Mouse (Mus musculus) CD4-positive helper T cell, adult 2 months (primary cell): Measurements from ENCODE around the gene Lgr5.

ENCODE experiments used
- DNase-seq: peaks from one replicate; pipeline ENCODE4 v3.0.0-alpha.2; 2012; ENCODE audit warnings: low read depth, missing footprints, low spot score

Lgr5 gene

DNA sequence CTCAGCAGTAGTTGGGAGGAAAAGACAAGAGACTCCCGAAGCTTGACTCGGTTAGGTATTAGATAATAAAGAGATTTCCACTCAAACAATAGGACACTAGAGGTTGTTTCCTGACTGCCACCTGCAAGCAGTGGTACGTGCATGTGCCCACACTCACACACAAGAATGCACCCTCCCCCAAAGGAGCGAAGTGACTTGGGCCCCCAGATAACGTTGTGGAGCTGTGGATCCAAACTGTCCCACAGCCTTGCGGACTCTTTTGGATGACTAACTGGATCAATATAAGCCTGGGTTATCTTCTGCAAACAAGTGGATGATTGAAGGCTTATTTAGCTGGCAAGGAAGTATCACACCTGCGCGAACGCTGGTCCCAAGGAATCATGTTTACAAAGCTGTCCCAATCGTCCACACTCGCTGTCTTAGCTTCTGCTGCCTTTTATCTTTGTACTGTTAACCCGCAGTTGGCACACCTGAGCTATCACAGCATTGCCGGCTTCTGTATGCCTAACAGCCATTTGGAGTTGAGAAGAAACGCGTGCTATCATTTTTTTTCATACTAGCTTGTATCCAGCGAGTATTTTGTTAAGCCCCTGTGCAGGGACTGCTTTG lies 81.8 kb downstream of the Lgr5 start:
- no peak for DNase-seq

DNA sequence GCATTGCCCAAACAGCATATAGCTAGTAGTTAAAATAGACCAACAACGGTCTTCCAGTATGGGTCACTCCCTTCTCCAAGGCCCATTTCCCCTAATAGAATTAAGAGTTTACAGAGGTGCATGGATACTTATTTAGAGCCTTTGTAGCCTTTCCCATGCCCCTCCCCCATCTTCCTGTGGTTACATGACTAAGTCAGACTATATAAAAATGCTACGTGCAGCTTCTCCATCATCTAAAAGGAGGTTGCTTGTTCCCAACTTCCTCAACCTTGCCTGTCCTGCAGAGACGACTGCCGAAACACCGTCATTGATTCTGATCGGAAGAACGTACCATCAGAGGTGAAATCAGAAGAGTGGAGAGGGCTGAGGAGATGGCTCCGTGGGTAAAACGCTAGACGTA lies 82.4 kb downstream of the Lgr5 start:
- DNase-seq, result no peak

DNA sequence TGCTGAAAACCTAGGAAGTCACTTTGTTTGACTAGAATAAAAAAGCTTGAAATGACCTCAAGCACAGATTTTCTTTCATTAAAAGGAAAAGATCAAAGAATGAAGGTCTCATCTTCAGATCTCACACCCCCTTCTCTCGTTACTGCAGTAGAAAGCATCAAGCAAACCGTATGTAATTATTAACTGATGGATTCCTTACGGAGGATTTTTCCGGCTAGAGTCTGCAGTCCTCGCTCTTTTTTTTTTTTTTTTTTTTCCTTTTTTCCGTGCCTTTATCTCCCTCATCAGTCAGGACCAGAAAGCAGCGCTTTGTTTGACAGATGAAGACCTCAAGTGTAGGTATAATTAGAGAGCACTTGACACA lies 93.8 kb downstream of the Lgr5 start:
- no peak for DNase-seq

DNA sequence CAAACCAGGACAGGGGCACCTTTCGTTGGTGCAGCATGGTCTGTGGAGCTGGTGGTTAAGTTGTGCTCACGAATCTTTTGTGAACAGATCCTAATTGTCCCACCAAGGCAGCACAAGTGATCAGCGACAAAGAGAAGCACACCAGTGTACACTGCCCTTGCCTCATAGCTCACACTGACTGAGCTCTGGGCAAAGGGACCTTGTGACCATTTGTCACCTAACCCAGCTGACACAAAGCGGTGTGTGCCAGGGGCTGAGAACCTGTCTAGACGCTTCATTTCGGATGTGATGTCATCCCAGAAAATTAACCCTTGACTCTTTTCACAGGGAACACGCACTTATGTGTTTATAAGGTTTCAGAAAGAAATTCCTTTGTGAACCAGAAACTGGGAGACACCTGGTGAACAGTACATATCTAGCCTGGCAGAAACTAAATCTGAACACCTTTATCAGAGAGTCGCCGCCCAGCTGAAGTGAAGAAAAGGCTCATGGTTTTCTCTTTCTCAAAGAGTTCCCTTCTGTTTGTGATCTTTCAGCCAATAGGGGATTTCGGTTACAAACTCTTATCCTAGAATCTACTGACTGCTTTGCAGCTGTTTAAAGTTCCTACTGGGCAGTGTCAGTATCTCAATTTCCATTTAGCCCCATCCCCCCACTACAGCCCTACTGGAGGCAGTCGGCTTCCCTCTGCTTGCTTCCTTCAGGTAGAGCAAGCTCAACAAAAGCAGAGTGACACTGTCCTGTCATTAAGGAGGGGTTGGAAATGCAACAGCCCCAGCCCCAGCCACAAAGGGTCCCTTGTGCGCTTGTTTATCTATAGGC lies 94.4 kb downstream of the Lgr5 start:
- DNase-seq, result no peak

DNA sequence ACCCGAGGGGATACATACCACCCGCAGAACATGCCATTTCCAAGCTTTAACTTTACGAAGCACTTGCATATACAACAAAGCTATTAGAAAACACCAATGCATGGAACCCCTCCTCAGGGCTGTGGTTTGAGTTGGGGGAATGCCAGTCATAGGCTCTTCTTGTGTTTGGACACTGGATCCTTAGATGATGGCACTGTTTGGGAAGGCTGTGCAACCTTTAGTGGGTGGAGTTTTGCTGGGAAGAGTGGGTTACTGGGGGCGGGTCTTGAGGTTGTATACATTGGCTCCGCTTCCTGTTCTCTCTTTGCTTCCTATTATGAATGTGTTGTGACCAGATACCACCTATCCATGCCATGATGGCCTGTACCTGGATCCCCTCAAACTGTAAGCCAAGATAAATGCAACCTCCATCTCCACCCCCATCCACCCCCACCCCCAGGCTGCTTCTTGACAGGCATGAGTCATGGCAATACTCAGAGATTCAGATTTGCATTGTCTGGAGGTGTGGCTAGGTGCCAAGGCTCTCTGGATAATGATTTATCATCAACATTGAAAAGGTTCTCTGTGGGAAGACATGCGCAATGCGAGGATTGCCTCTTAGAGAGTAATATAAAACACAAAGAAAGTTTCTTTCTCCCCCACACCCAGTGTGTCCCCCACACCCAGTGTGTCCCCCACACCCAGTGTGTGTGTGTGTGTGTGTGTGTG lies 95.6 kb downstream of the Lgr5 start:
- no peak for DNase-seq

DNA sequence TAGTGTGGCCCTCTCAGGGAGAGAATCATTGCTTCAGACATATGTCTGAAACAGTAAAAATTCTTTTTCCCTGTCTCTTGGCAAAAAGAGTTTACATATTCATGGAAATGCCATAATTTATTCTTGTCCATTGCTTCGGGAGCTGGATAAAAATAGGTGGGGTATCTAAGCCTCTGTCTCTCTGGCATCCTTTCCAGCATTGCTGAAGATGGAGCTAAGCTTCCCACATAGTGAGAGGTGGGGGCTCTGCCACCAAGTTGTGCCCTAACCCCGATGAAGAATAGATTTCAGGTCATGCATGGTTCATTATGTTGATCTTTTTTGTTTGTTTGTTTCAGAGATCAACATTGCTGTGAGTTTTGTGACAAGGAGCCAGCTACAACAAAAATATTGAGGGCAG lies 102.0 kb downstream of the Lgr5 start:
- DNase-seq, result no peak

DNA sequence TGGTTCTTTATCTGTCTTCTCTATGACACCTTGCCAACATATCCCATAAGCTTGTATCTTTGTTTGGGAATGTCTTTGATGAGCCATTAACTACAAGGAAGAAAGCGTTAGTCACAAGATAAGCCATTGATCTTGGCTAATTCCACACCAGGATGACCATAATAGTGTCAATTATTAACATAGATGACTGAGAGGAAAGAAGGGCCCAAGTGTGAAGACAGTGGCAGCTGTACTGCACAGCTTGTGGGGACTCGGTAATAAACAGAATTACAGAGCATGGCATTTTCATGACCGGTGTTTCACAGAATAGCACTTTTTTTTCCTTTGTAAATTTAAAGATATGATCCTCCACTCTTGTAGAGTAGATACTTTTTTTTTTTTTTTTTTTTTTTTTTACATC lies 102.9 kb downstream of the Lgr5 start:
- no peak for DNase-seq

DNA sequence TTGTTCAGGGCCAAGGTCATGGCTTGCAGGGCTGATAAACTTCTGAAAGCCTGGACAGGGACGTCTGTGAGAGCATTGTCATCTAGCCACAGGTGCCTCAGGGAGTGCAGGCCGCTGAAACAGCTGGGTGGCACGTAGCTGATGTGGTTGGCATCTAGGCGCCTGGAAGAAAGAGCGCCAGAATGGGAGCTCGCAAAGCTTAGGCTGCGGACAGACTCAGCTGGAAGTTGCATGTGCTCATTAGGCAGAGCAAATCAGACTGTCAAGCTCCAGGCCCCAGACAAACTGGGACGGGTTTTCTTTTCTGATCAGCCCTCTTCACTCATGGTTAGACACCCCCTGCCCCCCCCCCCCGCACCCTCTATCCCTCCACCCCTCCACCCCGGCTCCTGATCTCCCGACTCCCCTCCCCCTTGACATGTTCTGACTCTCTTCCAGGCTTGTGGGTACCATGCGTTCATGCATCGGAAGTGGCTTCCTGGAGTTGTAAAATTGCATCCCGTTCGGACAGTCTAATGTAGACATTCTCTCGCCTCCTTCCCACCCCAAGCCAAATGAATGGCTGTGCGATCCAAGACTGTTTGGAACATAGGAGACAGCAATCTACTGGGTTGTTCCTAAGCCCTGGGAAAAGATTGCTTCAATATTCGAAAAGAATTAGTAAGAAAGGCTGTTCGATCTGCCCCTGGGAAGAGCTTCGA lies 109.0 kb downstream of the Lgr5 start:
- DNase-seq, result no peak

DNA sequence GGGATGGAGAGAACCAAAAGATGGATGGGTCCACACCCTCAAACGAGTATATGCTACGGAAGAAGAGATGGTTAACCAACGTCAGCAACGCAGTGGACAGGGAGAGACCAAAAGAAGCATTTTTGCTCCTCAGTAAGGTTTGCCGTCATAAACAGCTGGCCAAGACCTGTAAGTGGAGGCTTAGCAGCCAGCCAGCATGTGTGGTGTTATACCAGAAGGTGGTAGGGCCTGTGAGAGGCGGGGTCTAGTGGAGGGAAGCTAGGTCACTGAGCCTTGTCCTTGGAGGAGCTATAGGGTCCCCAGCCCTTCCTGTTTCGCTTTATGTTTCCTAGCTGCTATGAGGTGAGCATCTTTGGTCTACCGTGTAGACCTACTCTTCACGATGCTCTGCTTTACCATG lies 111.1 kb downstream of the Lgr5 start:
- no peak for DNase-seq

DNA sequence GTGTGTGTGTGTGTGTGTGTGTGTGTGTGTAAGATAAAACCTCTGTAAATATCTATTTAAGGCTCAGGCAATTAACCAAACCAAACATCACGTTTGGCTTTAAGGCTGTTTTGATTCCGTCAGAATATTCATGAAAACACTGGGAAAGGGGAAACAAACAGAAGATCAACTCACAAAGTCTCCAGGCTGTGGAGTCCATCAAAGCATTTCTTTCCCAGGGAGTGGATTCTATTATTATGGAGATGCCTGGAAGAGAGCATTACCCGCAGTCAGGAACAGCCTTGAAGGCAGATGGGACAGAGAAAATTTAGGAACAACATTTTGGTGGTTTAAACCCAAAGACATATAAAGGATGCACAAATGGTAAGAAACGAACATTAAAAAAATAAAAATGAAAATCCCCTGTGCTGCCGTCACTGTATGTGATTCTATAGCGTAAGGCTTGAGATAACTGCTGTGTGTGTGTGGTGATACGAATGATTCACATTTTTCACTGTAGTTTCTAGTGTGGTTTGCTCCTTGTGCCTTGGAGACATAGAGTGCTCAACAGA lies 112.5 kb downstream of the Lgr5 start:
- no peak for DNase-seq

DNA sequence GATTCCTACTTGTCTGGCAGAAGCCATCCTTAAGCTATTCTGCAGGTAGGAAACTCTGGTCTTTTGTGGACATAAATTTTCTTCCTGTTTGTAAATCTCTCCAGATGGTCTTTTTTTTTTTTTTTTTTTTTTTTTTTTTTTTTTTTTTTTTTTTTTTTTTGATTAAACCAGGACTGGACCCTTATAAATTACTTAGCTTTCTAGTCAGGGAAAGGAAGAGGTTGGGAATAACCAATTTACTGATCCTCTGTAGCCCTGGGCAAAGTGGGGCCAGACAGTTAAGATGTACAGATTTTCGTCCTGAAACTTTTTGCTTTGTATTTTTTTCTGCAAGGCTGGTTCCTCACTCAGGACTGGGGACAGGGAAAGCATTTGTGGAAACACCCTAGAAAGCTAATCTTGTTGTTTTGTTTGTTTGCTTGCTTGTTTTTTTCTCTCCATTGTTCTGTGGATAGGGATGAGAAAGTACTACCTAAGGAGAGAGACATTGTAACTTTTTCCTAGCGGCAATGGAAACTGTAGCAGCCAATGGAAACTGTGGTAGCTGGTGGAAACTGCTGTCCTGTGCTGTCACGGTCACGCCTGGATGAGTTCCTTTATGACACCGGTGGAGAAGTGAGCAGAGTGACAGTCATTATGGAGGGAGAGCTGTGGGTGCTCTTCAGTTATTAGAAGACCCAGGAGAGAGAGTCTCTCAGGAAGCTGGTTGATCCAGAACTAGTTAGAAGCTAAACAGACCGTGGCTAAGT lies 114.2 kb downstream of the Lgr5 start:
- DNase-seq, result no peak

DNA sequence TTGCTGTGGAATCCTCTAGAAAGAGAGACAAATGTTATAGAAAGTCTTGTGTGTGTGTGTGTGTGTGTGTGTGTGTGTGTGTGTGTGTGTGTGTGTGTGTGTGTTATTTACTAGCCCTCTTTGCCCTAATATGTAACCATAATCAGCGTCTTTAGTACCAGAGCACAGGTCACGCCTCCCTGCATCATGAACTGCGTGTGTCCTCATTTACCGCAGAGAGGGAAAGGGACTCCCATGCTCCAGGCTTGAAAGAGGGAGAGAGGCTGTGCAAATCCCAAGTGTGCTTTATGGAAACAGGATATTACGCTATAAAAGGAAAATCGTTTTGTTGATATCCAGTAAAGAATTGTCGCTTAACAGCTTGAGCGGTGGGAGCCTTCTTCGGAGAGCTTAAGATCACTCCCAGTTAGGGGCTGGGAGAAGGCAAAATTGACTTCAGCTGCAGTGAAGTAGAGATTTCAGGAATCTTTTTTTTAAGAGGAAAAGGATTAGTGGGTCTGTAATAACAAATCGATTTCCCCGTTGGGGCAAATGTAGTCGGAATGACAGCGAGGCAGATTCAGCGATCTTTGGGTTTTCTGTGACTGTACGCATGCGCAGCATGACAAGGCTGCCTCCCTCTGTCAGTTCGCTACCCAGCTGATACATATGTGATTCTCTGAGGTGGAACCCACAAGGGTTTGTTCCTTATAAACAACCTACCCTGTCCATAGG lies 116.8 kb downstream of the Lgr5 start:
- no peak for DNase-seq

DNA sequence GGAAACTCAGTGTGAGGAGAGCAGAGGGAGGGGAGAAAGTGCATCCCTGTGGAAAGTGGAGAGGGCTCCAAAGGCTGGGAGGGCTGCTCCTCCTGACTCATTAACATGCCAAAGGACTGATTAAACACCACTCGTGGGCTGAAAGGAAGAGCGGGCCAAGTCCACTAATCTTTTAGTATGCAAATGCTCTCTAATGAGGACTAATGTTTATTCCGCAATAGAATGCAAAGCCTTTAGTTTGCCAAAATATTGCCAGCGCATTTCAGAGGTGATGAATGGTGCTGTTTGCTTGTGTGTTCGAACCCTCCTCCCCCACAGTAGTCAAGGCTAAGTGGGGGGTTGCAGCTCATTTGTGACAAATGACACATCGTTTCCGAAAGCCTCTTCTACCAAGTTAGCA lies 118.5 kb downstream of the Lgr5 start:
- no peak for DNase-seq

DNA sequence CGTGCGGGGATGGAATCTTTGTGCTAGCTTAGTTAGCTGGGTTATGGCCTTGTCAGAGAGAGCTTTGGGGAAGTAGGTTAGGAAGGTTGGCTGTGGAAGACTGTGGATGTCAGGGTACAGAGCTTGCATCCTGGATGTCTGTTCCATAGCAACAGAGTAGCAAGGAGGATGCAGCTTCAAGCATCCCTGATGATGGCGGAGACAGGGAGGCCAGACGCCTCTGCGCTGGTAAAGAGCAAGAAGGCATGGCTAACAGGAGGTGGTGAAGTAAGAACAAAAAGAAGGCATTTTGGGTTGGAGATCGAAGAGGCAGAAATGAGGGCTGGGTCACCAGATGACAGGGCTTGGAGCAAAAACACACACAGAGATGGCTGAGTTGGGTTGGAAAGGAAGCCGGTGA lies 118.9 kb downstream of the Lgr5 start:
- DNase-seq, result no peak

DNA sequence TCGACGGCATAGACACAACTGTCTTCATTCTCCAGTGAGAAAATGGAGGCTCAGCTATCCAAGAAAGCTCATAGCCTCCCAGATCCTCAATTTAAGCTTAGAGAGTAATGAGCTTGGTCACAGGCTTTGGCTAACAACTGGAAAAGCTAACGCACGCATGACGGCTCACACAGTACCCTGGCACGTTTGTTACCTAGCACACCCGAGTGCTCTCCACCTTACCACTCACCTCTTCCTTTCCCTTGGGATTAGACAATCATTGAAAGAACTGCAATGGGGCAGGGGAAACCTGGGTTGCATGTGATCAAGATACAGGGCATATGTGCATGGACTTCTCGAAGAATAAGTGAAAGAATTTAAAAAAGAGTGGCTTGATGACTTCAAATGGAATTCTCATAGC lies 119.6 kb downstream of the Lgr5 start:
- DNase-seq, result no peak

DNA sequence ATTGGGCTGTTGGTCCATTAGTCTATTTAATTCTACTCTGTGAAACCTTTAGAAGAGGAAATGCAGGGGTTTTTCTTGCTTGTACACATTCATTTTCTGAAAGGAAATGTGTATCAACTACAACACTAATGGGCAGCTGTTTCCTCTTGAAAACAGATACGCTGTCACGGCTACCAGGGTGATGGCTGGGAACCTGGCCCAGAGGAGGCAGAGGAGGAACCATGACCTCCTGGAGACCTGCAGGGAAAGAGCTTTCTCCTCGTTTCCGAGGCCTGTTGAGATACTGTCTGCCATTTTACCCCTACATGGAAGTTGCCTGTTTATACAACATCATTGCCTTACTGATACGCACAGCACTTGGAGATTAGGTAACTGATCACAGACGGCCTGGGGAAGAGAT lies 121.8 kb downstream of the Lgr5 start:
- no peak for DNase-seq

DNA sequence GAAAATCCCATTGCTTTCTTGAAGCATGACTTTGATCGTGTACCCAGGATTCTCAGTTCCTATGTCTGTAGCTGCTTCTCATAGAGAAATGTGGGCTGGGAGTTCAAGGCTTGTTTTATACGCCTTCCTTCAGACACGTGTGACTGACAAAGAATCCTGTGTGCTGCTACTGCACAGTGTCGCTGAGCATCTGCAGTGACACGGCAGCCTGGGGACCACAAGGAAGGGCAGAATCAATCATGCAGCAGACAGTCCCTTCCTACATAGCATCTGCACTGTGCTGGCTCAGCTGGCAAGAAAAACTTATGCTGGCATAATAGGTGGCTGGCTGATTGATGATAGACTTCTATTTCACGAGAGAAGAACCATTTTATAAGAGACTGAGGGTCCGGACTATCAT lies 122.5 kb downstream of the Lgr5 start:
- no peak for DNase-seq

DNA sequence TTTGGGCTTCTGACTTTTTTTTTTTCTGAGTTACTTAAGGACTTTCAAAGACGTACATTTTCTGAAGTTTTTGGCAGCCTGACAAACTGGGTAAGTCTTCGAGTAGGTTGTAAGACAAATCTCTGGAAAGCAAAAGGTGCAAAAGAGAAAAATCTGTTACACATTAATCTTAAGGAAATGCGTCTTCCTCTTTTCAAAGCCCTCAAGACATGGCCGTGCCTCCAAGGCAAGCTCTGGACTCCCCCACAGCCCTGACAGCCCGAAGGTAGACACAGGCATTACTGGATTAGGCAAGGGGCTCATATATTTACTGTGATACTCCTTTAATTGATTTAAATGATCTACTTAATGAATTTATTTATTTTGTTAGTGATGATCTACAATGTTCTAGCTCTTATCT lies 124.9 kb downstream of the Lgr5 start:
- no peak for DNase-seq

DNA sequence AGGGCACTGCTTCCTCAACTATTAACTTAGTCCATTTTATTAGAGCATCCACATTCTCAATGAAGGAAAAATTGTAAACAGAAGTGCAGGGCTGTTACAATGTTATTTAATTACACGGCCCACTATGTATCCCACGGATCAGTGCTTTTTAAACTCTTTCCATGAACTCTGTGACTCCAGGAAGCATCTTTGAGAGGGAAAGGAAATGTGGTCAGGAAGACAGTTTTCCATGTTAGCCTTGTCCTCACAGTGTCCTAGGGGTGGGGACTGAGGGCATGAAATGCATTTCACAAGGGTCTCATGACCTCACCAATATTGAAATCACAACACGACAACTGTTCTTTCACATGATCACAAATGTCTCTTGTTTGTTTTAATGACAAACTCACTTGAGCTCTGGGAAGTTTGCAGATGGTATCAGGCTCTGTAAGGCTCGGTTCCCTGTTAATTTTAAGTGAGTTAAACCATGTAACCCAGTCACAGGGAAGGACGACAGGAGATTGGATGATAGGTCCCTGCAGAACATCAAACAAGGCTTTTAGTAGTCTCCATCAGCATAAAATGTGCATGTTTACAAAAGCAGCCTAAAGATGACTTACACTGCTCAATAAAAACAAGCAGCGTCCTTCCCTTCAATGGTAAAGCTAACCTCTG lies 130.1 kb downstream of the Lgr5 start:
- DNase-seq, result no peak

DNA sequence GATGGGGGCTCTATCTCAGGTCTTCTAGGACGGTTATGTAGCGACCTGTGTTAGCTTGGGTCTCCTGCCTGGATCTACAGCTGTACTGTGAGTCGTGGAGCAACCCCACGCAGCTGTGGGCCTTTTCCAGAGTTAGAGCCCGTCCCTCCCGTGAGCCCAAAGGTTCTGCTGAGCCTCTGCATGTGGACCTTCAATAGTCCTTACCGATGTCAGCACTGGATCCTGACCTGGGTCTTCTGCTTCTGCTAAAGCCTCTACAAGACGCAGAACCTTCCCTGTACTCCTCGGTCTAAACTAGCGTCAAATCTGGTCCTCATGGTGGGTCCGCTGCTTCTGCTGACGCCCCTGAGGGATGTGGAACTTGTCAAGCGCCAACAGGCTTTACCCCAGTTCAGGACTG lies 139.0 kb downstream of the Lgr5 start:
- DNase-seq, result no peak
